Mouse (Mus musculus): Measurements from ENCODE around the gene Rabepk.
A peak's percentile ranks its signal among the peaks of the same experiment; 100 is the strongest.
"Not testable (repeated sequence)": the region's sequence is repeated elsewhere in the genome, so short reads cannot be mapped to it uniquely, and the experiment has no call there.

Gene Rabepk

DNA sequence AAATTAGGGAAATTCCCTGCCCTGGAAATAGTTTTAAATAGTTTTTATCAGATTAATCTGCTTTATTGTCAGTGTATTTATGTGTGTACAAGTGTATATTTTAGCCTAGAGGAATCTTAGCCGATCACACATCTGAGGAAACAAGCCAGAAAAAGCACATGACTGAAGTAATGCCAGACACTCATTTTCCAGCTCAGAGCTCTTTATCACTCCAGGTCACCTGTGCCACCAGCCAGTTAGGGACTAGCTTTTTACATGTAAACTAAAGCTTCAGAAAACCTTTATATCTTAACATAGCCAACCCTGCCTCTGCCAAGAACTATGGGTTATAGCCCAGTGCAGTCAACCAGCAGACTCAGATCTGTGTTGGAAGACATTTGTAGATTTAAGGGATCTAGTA lies 5.1 kb upstream of the Rabepk start:
- DNase-seq (ENCODE audit: low spot score in 2 of 2): peak in 1 of 2 experiments; percentile 53

GRCm38 (mm10) chr2:34804172-34804571 lies 4.5 kb upstream of the Rabepk start:
- DNase-seq (ENCODE audit: low spot score in 2 of 2): no peak

GRCm38 (mm10) chr2:34803746-34804145 lies 4.0 kb upstream of the Rabepk start:
- DNase-seq (ENCODE audit: low spot score in 2 of 2): no peak

DNA sequence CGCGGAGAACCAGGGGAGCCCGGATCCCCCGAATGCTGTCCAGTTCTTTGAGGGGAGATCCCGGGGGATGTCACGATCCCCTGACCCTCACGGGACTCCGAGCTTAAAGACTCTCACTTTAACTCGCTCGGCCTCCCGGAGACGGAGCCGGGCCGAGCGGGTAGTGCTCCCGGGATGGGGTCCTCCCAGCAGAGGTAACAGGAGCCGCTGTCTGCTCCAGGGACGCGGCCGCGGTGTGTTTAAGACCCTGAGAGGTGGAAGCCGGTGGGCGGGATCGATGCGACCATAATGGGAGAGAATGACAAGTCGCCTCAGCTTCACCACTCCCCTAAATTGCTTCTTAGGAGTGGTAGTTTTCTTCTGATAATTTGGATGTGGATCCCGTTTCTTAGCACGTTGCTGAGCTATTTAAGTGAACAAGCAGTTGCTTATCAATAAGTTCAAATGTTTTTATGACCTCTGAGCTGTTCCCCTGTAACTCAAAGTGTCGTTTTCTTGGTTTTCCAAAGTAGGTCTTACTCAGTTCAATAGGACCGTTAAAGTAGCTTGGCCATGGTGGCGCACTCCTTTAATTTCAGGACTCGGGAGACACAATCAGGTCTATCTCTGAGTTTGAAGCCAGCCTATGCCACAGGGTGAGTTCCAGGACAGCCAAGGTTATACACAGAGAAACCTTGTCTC lies 3.0 kb upstream of the Rabepk start:
- DNase-seq (ENCODE audit: low spot score in 2 of 2): peak; percentile 52 to 66

DNA sequence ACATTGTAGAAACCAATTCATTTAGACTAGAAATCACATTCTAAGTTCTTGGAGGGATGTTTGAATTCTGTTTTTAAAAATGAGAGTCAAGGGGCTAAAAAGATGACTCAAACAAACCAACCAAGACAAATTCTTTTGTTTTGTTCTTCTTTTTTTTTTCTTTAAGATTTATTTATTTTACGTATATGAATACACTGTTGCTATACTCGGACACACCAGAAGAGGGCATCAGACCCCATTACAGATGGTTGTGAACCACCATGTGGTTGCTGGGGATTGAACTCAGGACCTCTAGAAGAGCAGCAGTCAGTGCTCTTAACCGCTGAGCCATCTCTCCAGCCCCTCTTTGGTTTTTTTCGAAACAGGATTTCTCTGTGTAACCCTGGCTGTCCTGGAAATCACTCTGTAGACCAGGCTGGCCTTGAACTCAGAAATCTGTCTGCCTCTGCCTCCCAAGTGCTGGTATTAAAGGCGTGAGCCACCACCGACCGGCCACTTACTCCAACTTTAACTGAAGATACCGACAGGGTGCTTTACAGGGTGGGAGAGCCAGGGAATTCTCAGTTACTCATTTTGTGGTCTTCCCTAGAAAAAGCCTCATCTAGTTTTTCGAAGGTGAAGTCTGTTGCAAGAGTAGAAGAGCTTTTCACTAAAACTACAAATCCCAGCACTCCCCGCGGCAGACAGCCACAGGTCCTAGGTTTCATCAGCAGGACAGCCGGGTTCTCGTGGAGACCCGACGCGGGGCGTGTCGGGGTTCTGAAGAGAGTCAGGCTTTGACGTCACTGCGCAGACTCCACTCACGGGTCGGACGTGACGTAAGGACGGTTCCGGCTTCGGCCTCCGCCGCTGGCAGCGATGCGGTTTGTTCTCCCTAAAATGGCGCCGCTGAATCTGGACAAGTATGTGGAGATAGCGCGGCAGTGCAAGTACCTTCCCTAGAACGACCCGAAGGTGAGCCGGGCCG lies 2.1 kb upstream of the Rabepk start:
- DNase-seq (ENCODE audit: low spot score in 2 of 2): peak; percentile 93 to 98

- DNase-seq (ENCODE audit: low spot score in 2 of 2): no peak
Observed at GRCm38 (mm10) chr2:34800371-34800770, 659 bp upstream of the Rabepk start.

- peak in 1 of 2 experiments; percentile 62 for DNase-seq (ENCODE audit: low spot score in 2 of 2)
Observed at GRCm38 (mm10) chr2:34795426-34795825, 4.3 kb downstream of the Rabepk start.

GRCm38 (mm10) chr2:34794511-34794910 lies 5.2 kb downstream of the Rabepk start:
- DNase-seq (ENCODE audit: low spot score in 2 of 2): no peak

GRCm38 (mm10) chr2:34792543-34792942 lies 7.2 kb downstream of the Rabepk start:
- DNase-seq (ENCODE audit: low spot score in 2 of 2): not testable (repeated sequence)

DNA sequence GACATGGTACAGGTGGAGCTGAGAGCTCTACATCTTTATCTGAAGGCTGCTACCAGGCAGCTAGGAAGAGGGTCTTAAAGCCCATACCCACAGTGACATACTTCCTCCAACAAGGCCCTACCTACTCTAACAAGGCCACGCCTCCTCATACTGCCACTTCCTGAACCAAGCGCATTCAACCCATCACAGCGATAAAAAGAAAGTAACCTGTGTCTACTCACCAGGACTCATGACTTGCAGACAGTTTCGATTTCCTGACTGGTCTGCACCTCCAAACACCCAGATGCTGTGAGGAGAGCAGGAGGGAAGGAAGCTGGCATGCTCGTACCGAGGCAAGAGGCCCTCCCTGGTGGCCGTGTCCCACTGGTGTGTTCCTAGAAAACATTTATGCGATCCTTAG lies 9.4 kb downstream of the Rabepk start:
- peak in 1 of 2 experiments; percentile 65 for DNase-seq (ENCODE audit: low spot score in 2 of 2)

DNA sequence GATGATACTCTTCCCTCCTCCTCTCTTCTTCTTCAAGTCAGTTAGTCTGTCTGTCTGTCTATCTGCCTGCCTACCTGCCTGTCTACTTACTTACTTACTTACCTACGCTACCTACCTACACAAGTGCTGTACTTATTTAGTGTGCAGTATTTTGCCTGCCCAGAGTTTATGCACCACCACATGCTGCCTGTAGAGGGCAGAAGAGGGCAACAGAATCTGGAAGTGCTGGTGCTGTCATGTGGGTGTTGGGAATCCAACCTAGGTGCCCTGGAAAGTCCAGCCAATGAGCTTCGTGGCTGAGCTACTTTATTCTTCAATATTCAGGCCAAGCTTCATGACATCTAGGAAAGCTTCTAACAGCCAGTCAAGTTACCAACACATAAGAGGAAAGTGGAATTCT lies 15.6 kb downstream of the Rabepk start:
- DNase-seq (ENCODE audit: low spot score in 2 of 2): peak; percentile 78 to 80

GRCm38 (mm10) chr2:34783064-34784020 lies 16.4 kb downstream of the Rabepk start:
- DNase-seq (ENCODE audit: low spot score in 2 of 2): peak; percentile 65 to 80

DNA sequence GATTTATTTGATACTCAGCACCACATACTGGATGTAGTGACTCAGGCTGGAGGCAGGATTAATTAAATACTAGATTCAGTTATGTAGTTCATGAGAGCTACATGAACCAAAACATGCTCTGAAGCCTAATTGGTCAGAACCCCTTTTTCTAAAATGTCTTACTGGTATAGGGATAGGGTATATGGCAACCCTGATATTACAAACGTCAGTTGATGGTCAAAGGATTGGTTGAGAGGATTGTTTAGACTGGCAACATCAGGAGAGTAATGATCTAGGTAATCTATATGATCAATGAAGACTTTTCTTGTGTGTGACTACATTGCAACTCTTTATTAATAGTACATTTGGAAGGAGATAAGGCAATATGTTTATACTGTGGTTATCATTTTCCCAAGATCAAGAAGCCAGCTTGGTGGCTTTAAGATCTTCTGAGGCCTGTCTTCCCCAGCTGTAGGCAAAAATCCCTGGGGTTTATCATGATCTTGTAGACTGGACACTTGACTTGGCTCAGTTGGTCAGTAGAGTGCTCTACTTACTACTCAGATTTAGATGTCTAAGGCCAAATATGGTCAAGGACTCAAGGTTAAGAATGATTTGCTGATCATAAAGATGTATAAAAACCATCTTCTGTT lies 22.4 kb downstream of the Rabepk start:
- DNase-seq (ENCODE audit: low spot score in 2 of 2): no peak

DNA sequence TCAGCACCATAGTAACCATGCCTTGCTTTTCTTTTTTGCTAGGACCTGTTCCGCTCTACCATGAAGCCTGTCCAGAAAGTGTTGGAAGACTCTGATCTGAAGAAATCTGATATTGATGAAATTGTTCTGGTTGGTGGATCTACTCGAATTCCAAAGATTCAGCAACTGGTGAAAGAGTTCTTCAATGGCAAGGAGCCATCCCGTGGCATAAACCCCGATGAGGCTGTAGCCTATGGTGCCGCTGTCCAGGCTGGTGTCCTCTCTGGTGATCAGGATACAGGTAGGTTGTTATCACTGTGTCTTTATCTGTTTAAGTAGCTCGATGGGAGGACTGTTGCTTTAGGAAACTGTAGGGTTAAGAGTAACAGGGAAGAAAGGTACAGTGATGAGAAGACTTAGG lies 25.2 kb downstream of the Rabepk start:
- DNase-seq (ENCODE audit: low spot score in 2 of 2): no peak

GRCm38 (mm10) chr2:34773673-34774072 lies 26.0 kb downstream of the Rabepk start:
- DNase-seq (ENCODE audit: low spot score in 2 of 2): no peak

DNA sequence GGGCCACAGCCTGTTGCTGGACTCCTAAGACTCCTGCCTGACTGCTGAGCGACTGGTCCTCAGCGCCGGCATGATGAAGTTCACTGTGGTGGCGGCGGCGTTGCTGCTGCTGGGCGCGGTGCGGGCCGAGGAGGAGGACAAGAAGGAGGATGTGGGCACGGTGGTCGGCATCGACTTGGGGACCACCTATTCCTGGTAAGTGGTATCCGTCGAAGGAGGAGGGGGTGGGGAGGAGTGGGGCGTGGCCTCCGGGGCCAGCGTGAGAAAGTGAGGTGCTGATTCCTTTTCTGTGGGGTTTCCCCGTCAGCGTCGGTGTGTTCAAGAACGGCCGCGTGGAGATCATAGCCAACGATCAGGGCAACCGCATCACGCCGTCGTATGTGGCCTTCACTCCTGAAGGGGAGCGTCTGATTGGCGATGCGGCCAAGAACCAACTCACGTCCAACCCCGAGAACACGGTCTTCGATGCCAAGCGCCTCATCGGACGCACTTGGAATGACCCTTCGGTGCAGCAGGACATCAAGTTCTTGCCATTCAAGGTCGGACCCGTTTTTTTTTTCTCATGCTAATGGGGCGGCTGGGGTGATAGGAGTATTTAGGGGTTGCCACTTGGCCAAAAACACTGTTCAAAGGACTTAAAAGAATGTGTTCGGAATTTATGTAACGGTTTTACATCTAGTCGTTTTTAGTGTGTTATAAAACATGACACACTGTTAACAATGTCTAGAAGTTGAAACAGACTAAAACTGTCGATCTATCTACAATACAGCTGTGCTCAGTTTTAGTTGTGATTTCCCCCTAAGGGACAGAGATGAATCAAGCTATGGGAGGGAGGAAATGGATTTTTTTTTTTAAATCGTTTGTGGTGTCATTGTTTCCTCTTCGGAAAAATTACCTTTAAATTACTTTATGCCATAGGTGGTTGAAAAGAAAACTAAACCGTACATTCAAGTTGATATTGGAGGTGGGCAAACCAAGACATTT lies 27.2 kb downstream of the Rabepk start:
- DNase-seq (ENCODE audit: low spot score in 2 of 2): peak in 1 of 2 experiments; percentile 78

GRCm38 (mm10) chr2:34771368-34772226 lies 28.1 kb downstream of the Rabepk start, which contains the start of gene Hspa5:
TSS of gene Hspa5 (plus strand) at chr2:34771970.
- peak; percentile 97 to 99 for DNase-seq (ENCODE audit: low spot score in 2 of 2)

- DNase-seq (ENCODE audit: low spot score in 2 of 2): no peak
Observed at GRCm38 (mm10) chr2:34770951-34771350, 28.8 kb downstream of the Rabepk start.

GRCm38 (mm10) chr2:34770049-34770448 lies 29.7 kb downstream of the Rabepk start:
- DNase-seq (ENCODE audit: low spot score in 2 of 2): no peak

All from spleen, postnatal 10 days (tissue).